Mouse (Mus musculus) T-cell, adult 2 months (primary cell): ENCODE data around the gene Lrrn1.

ENCODE experiments used
- DNase-seq: peaks from one replicate; pipeline ENCODE4 v3.0.0; 2022; ENCODE audit warnings: low spot score

Lrrn1 gene

DNA sequence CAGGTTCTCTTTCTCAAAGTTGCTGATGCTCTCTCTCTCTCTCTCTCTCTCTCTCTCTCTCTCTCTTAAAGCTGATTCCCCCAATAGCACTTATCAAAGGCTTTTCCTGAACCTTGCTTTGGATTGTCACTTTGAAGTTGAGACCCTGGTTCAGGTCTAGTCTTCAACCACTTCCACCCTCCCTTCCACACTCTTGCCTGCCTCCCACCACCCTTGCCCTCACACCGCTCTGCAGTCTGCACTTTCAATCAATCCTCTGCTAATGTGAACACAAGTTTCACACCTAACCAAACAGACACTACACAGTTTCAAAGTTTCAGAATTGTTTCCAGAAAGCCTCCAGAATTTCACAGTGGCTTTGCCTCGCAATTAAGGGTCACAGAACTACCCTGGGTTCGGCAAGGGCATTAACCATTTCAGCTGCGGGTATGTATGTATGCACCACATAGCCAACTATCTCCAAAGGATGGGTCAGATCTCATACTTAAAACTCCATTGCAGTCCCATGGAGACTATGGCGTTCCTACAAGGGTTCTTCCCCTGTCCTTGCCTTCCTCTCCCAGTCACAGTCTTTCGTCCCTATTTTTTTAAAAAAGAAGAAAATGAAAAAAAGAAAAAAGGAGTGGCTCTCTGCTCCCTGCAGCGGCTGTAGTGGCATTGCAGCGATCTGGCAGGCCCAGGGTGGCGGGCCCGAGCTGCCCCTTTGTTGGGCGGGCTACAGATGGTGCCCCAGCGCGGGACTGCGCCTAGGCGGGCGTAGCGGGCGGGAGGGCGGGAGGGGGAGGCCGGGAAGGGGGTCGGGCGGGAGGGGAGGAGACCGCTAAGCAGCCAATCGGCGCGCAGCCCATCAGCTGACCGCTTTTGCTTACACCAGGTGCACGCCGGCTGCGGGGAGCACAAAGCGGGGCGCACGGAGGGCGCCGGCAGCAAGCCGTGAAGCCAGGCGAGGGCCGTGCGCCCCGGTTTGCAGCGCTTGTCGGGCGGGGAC, at the start of gene Lrrn1:
Gene Lrrn1 (plus strand): TSS at position 892 of the 988 bp plus-strand sequence.
- DNase-seq, result no peak

DNA sequence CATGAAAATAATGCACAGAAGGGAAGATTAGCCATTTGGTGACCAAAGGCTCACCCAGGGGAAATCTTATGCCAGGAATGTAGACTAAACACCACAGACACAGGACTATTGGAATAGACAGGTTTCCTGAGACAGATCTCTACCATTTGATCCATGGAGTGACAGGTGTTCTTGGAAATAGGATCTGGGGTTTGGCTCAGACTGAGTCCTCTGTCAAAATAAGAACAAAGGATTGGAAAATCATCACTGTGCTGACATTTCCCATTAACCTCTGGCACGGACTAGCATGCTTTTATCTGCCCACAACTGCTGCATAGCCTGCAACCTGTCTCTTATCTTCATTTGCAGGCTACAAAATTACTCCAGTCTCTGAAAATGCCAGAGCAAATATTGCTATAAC, 35.1 kb upstream of the Lrrn1 start:
- no peak for DNase-seq

DNA sequence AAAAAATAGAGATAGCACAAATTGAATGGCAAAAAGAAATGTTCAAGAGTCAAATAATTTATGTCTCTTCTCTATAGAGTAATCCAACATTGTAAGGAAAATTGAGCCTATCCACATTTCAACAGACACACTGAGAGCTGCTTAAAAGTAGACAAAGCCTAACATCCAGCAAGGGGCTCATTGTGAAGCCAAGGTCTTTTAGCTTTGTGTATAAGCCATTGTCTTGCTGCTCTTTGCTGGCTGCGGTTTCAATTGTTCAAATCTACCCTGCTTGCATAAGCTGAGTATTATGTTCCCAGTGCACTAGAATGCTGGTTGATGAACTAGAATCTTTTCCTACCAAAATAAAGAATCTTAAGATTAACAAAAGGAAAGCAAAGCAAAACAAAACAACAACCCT, 33.7 kb upstream of the Lrrn1 start:
- no peak for DNase-seq

DNA sequence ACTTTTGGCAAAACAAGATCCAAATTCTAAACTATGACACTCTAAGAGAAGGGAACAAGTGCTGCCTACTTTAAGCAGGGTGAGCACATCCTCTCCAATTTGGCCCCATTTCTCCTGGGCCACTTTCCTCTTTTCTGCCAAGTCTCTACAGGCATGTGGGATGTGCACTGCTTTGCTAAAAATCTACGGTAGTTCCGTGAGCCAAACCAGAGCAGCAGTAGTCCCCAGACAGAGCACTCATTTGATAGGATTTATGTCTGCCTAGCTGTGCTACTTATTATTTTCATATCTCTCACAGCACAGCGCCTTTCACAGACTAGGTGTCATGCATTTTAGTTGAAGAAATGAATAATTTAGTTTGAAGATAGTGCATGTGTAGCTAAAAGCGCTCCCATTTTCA, 15.9 kb upstream of the Lrrn1 start:
- DNase-seq, result no peak

DNA sequence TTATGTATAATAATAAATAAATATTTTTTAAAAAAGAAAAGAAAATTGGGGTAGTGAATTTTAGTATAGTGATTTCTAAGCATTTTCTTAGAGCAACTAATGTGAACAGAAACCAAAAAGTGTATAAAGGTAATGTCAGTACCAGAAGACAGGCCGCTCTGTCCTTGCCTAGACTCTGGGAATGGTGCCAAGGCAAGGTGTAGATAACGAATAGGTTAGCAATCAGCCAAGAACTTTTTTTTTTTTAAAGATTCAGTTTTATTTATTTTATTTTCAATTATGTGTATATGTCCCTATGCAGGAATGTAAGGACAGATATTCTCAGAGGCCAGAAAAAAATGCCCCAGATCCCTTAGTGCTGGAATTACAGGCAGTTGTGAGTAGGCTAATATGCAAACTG, 5.6 kb upstream of the Lrrn1 start:
- no peak for DNase-seq

DNA sequence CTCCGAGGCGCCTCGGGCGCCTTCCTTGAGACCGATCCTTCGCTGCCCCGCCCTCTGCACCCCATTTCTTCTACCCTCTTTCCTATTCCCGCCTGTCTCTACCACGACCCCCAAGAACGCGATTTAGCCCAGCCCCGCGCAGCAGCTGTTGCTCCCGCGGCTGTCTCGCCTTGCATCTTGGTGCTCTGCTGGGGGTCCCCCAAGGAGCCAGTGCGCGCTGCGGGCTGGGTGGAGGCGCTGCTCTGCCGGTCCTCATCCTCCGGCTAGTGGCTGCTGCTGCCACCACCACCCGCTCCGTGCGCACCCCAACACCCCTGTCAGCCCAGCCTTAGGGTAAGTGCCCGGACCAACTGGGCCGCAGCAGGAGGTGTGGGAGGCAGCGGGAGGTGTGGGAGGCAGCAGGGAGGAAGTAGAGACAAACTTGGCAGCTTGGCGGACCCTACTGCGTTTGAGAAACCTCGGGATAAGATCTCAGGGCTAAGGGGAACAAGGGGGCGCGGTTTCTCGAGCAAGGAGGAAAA, 403 bp downstream of the Lrrn1 start:
- no peak for DNase-seq

DNA sequence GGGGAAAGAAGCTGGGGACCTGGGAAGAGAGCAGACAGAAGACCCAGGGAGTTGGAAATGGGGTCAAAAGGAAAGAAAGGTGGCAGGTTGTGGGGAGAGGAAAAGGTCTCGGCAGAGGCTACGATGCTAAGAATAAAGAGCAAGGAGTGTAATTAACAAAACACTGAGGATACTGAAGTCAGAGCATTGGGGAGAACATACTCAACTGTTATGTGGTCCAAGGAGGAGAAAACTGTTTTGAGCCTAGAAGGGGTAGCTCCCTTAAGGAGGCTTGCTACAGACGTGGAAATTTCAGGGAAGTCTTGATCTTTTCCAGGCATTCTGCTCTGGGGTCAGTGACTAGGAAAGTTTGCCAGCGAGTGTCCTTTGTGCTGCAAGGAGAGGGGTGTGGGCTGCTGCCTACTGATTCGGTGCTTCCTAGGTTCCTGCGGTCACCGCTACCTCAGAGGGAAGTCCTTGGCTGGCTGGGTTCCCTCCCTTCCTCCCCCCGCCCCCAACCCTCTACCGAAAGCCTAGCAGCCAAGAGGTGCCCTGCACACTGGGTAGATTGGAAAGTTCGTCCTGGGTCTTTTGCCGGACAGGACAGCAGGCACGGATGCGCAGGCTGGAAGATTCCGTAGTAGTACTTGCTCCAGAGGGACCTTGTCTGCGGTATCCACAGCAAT, 1.2 kb downstream of the Lrrn1 start:
- no peak for DNase-seq

DNA sequence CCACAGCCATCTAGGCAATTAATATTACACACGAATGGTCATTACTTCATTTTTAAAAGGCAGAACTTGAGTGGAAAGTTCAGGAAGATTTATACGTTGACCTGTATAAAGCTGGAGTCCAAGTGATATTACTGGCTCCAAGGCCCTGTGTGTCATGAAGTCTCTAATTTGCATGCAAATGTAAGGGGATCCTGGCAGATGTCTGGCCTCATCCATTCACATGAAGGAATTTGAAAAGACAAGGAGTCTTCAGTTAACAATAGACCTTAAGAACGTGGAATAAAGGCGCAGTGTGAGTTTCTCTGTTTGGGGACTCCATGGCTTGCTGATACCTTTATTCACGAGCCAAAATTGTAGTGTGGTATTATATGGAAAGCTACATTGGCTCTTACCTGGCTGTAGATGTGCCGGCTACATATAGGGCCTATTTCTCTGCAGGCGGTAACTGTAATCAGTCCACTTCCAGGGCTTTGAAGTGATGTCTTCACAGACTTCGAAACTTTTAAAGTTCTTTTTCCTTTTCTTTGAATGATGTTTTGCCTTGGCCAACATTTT, 2.0 kb downstream of the Lrrn1 start:
- no peak for DNase-seq

DNA sequence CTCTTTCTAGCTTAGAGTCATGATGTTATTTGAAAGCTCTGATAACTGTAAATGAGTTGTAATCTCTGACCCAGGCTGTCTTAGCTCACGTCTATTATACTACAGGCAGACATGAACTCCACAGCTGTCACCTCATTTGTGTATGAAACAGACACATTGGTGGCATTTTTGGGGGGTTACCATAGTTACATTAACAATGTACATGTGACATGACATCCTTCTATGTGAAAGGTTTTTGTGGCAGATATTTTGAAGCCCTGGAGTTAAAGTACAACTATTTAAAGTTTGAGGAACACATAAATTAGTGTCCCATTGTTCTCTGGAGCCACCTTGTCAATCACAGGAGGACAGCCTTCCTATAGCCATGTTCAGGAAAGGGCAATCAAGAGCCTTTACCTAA, 5.0 kb downstream of the Lrrn1 start:
- DNase-seq, result no peak

DNA sequence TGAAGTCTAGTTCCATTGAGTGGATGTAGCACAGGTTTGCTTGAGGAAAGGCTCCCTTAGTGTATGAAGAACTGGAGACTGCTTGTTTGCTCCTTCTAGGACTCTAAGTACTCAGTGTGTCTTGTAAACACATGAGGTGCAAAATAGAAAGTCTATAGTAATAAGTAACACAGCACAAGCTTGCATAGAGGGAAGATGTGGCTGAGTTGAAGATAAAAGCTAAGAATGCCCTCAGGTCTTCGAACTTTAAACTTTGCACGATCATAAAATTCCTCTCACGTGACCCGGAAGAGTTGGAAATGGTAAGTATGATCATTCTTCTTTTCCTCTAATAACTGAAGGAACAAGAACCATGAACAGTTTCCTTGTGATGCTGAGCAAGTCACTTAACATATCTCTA, 7.1 kb downstream of the Lrrn1 start:
- DNase-seq, result no peak

DNA sequence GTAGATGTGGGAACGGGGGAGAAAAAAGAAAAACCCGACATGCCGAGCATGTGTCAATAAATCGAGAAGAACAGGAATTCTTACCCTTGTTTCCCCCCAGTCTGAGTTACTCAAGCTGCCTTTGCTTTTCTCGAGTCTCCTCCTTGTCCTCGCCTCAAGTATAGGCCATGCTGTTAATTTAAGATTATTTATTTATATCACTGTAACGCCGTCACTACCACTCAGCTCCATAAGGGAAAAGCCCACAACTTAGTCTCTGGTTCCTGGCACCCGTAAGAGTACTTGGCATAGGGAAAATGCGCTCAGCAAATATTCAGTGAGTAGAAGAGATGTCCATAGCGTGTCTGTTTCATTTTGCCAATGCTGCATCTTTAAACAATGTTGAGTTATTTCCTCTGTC, 11.7 kb downstream of the Lrrn1 start:
- DNase-seq, result no peak

DNA sequence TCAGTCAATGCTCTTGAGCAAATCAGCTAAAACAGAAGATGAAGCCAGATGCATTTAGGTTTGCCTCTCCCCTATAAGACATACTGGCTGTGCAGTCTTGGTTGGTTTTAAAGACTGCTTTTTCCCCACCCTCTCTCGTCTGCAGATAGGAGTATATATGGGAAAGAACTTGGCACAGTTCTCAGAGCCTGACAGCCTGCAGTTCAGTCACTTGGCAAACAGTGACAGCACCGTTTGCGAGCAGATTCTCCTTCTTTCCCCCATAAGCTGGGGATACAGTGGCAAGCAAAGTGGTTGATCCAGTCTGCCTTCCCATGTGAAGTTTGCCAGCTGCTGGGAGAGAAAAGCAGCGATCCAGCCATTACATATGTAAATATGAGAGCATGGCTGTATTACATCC, 12.3 kb downstream of the Lrrn1 start:
- DNase-seq, result no peak

DNA sequence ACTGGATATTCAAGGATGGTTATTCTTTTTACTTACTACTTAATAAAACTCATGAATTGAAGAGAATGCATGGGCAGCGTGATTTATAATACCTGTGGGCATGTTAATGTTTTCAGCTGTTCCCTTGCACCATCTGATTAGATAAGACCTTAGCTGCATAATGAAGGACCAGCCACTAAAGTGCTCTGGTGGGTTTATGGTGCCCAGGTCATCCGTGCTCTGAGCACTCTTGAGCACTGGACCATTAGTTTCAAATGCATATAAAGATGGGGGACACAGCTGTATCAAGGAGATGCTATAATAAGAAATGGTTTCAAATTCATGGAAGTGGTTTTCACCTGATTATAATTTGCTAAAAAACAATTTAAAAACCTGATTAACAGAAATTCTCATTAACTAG, 16.7 kb downstream of the Lrrn1 start:
- no peak for DNase-seq

DNA sequence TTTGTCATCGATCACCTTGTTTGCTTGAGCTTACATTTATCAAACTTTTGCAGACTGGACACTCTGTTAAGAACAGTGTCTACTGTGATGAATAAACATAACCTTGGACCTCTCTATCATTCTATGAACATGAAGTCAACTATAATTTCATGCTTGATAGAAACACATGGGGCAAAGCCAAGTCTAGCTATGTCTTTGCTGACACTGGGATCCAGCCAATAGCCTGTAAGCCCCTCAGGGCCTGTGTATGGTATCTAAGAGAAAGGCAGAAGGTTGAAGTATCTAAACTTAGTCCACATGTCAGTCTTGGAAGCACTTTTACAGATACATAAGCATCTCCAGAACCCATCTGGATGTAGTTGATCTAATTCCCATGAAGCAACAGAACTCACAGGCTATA, 22.9 kb downstream of the Lrrn1 start:
- no peak for DNase-seq

DNA sequence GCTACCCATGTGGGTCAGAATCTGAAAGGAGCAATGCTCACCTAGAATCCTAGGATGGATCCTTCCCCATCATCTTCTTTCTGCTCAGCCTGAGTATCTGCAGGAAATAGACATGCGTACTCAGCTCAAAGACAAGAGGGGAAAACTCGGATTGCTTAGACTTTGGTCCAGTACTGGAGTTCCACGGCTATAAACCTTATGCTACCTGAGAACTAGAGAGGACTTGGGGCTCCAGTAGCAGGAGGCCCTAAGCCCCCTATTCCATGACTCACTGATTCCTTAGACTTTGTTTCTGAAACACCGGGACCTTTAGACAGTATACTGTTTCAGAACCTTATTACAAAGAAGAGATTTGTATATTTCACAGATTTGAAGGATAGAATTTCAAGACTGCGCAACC, 25.8 kb downstream of the Lrrn1 start:
- DNase-seq, result no peak

DNA sequence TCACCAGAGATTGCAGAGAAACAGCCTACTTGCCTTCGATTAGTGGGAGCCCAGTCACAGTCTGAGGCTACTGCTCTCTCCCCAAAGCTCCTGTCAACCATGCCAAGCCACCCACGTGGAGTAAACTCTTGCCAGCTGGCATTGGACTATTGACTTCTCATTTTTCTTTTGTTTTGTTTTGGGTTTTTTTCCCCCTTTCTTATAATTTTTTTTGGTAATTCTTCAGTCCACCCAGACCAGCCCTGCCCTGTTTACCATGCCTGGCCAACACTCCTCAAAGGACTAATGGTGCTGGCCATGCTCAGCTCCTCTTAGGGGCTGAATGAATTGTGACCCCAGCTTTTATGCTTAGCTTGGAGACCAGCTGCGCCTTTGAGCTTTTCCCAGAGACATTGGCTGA, 27.4 kb downstream of the Lrrn1 start:
- no peak for DNase-seq

DNA sequence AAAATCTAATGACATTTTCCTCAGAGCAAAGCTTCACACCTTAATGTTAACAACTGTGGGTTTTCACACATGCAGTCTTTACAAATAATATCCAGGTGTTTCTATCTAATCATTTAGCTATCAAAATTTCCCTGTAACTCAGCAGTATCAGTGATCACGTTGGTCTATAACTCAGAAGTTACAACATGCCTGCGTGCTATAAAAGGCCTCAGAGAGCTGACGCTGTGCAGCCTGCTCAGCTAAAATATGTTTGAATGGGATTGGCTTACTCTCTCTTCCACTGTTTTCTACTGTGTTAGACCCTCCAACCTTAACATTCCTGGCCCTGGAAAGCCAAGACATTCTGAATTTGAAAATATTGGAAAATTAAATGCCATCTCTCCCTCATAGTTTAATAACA, 28.2 kb downstream of the Lrrn1 start:
- no peak for DNase-seq

DNA sequence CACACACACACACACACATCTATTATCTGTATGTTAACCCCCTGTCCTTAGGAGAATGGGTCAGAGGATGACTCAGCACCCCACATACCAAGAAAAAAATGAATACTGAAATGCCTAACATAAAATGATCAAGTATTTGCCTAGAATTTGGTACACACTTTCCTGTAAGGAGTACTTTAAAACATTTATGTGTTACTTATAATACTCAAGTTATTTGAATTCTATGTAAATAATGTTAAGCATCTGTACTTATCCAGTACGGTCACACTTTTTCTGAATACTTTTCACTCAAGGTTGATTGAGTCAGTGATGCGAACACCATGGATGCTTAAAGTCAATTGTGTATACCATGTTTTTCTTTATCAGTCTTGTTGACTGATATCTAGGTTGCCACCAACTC, 32.7 kb downstream of the Lrrn1 start:
- DNase-seq, result no peak

DNA sequence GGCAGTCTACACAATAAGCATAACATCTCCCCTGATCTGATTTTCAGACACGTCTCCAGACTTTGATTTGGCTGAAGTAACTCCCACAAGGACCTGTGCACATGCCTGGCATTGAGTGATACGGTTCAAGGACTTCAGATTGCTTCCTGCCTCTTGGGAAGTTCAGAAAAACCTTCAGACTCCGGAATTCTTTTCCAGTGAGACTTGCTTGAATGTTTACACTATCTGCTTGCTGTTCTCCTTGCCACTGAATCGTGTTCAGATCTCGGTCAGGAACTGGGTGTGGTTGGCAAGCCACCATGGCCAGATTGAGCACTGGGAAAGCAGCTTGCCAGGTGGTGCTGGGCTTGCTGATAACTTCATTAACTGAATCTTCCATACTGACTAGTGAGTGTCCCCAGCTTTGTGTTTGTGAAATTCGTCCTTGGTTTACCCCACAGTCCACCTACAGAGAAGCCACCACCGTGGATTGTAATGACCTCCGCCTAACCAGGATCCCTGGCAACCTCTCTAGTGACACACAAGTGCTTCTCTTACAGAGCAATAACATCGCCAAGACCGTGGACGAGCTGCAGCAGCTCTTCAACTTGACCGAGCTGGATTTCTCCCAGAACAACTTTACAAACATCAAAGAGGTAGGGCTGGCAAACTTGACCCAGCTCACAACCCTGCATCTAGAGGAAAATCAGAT, 37.5 kb downstream of the Lrrn1 start:
- DNase-seq, result no peak

DNA sequence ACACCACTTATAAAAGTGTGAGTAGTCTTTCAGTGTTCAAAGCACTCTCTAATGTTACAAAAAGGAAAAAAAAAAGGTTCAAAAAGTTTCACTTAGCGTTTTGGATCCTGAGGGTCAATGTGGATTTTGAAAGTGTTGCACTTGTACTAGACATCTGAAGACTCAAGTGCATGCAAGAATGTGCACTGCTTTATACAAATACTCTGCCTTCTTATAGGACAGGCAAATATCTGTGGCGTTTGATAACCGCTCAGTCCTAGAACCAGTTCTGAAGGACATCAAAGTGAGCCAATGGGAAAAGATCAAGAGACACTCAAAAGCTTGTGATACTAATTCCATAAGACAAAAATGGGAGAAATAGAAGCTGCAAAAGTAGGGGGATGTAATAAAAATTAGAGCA, 45.0 kb downstream of the Lrrn1 start:
- no peak for DNase-seq

DNA sequence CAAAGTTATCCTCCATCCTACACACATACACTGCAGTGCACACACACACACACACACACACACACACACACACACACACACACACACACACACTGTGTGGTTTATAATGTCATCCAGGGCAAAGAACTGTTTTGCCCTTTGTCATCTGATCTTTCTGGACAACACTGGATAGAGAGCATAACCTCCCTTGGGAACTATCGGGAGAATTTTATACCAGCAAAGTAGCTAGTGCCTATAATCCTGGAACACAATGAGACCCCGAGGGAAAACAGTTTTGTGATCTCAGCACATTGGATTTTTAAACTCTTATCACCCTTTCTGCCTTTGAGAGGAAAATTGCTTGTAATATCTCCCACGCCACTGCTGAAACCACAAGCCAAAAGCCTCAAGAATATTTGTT, 45.8 kb downstream of the Lrrn1 start:
- DNase-seq, result no peak

DNA sequence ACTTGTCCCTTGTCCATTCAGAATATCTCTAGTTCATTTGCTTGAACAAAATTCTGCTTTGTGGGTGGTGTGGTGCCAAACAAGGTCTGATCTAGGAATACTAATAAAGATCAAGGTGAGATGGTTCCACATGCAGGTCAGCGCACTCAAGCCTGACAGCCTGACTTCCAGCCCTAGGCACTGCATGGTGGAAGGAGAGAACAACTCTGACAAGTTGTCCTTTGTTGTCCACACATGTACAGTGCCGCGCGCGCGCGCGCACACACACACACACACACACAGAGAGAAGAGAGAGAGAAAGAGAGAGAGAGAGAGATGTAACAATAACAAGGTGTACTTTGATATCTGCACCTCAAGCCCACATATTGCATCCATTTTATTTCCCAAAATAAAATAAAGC, 47.7 kb downstream of the Lrrn1 start:
- no peak for DNase-seq
